Mouse (Mus musculus) spleen, adult 10 weeks (tissue): ENCODE measurements around the gene Cyp2s1. TPM values are rescaled to one million over a fixed set of nuclear protein-coding genes. Genes with fewer than 3 reads are reported as not detected.

Source experiments
- polyA plus RNA-seq: library from polyadenylated mRNA; stranded (reverse); fragments of 350-450 nt; fragmentation: Illumina TruSeq; extraction: RNeasy Lipid Tissue Mini Kit (QIAGEN cat#74804); gene quantifications from one replicate; pipeline ENCODE4 v1.2.3, GENCODE M21; 2015; ENCODE audit warnings: low replicate concordance; ENCODE audit not compliant: insufficient read depth

Gene Cyp2s1
- 2.3 TPM for polyA plus RNA-seq

GRCm38 (mm10) chr7:25816241-25816919 is at the start of gene Cyp2s1:
Gene Cyp2s1 (minus strand): TSS chr7:25816913.

GRCm38 (mm10) chr7:25788220-25789128 is 28.2 kb downstream of the Cyp2s1 start, which contains the start of gene Axl:
Gene Axl (minus strand): TSS chr7:25788705.

GRCm38 (mm10) chr7:25754738-25755467 is 61.8 kb downstream of the Cyp2s1 start, which contains the start of gene Hnrnpul1:
Gene Hnrnpul1 (minus strand): TSS chr7:25754757.

Other genes starting within 250 kb of the Cyp2s1 start
- not detected for gene Erich4, start 201.0 kb downstream of the Cyp2s1 start, polyA plus RNA-seq
- gene Dmac2, start 197.5 kb downstream of the Cyp2s1 start, polyA plus RNA-seq = 121 TPM
- 4.2 TPM for gene B3gnt8, start 190.3 kb downstream of the Cyp2s1 start, polyA plus RNA-seq
- 4.6 TPM for gene Bckdha, start 157.9 kb downstream of the Cyp2s1 start, polyA plus RNA-seq
- 15.9 TPM for gene Exosc5, start 157.7 kb downstream of the Cyp2s1 start, polyA plus RNA-seq
- 0.47 TPM for gene Tmem91, start 141.7 kb downstream of the Cyp2s1 start, polyA plus RNA-seq
- gene B9d2, start 136.1 kb downstream of the Cyp2s1 start, polyA plus RNA-seq = 9.7 TPM
- 91.7 TPM for gene Tgfb1, start 129.9 kb downstream of the Cyp2s1 start, polyA plus RNA-seq
- gene Ccdc97, start 97.8 kb downstream of the Cyp2s1 start, polyA plus RNA-seq = 33.3 TPM
- gene Hnrnpul1, start 62.2 kb downstream of the Cyp2s1 start, polyA plus RNA-seq = 94.5 TPM
- 106 TPM for gene Axl, start 28.2 kb downstream of the Cyp2s1 start, polyA plus RNA-seq
- 0.15 TPM for gene Cyp2b10, start 80.7 kb upstream of the Cyp2s1 start, polyA plus RNA-seq
- not detected for gene Cyp2b13, start 244.6 kb upstream of the Cyp2s1 start, polyA plus RNA-seq